In the genomic region with DNA sequence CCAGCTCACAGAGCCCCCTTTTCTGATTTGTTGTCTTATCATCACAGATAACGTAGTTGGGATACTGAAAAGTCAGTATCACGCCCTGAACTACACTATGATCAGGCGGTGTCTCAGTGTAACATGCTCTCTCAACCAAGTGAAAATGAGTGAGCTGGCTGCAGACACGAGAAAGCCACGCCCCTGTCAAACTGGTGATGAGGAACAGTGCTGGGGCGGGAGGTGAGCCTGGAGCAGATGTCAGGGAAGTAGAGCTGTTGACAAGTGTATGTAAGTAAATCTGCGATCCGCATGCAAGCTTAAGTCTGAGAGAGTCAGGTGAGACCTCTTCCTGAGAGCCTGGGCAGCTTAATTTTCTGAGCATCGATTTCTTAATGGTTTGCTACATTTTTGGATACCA, we compare ENCODE assay signal across 22 mouse cellular contexts.
A peak's percentile ranks its signal among the peaks of the same experiment; 100 is the strongest.
DNase-seq lines count a peak whose midpoint lies in the region; ATAC-seq lines count a peak whose summit lies in the region.
"Had no signal": no experiment of that assay in that cellular context is flagged by ENCODE, and none has a peak within 500 bp of the region (broad histone marks: within the 10 kb centered on the region; RNA-seq: fewer than 3 reads in every experiment).

No protein-coding gene starts in this region.

- H3K36me3 ChIP-seq in heart, embryonic 11.5 days (ENCODE audit: control insufficient read depth, insufficient read depth, low read length) = no peaks in the 10 kb centered on the region
- H3K36me3 ChIP-seq in forebrain, embryonic 13.5 days (ENCODE audit: poor library complexity, severe bottlenecking) = no peaks in the 10 kb centered on the region
- H3K36me3 ChIP-seq: embryonic facial prominence, embryonic 15.5 days; forebrain, embryonic 10.5 days; forebrain, embryonic 15.5 days; heart, embryonic 10.5 days; hindbrain, embryonic 15.5 days had no signal

- 0 out of 2 replicates have a peak overlapping the region, but pooled peaks have one; percentile 7 for H3K4me2 ChIP-seq in heart, embryonic 11.5 days
- no peak overlapping the region for H3K4me2 ChIP-seq in forebrain, embryonic 13.5 days
- H3K4me2 ChIP-seq: embryonic facial prominence, embryonic 15.5 days; forebrain, embryonic 15.5 days; hindbrain, embryonic 15.5 days had no signal

- H3K9ac ChIP-seq in heart, embryonic 11.5 days (ENCODE audit: low read depth, low read length) = no peak overlapping the region
- H3K9ac ChIP-seq in forebrain, embryonic 13.5 days = no peak overlapping the region
- H3K9ac ChIP-seq: embryonic facial prominence, embryonic 15.5 days; forebrain, embryonic 15.5 days; hindbrain, embryonic 15.5 days had no signal

- peak; percentile 34 for DNase-seq in embryo, embryonic 10 days (ENCODE audit: low spot score)
- no peak for DNase-seq in embryo, embryonic 10.5 days (ENCODE audit: low spot score)
- DNase-seq in heart, postnatal 10 days = no peak
- DNase-seq in kidney, postnatal 10 days = peak; percentile 16
- no peak for DNase-seq in kidney, adult 18-20 months
- peak; percentile 36 for DNase-seq in yolk sac, embryonic 10.5 days (ENCODE audit: low spot score)
- DNase-seq: adrenal gland, postnatal 10 days; cerebellum, adult 11 months; cerebellum, adult 8-10 months; cerebellum, postnatal 36 days; gastrocnemius, postnatal 36 days; heart, adult 18-20 months; heart, postnatal 36 days had no signal

- peaks cover 6% of the 10 kb centered on the region; the same call in 1 of the 2 replicates for H3K4me1 ChIP-seq in heart, embryonic 11.5 days (ENCODE audit: control insufficient read depth, insufficient read depth, low read length)
- no peaks in the 10 kb centered on the region for H3K4me1 ChIP-seq in forebrain, embryonic 13.5 days
- H3K4me1 ChIP-seq: embryonic facial prominence, embryonic 15.5 days; forebrain, embryonic 10.5 days; forebrain, embryonic 15.5 days had no signal

- 24% methylated on average over 9 of the region's 9 CpGs for WGBS in heart, embryonic 11.5 days (ENCODE audit: insufficient replicate concordance)
- 74% methylated on average over 9 of the region's 9 CpGs for WGBS in forebrain, embryonic 13.5 days

- H3K27me3 ChIP-seq in heart, embryonic 11.5 days (ENCODE audit: control insufficient read depth, insufficient read depth, low read length) = no peaks in the 10 kb centered on the region; the same call in 1 of the 2 replicates
- H3K27me3 ChIP-seq in forebrain, embryonic 13.5 days = no peaks in the 10 kb centered on the region
- H3K27me3 ChIP-seq: embryonic facial prominence, embryonic 15.5 days; forebrain, embryonic 15.5 days; hindbrain, embryonic 15.5 days had no signal

- no peaks in the 10 kb centered on the region for H3K9me3 ChIP-seq in heart, embryonic 11.5 days (replicated peaks; ENCODE audit: control insufficient read depth, low read length)
- H3K9me3 ChIP-seq in forebrain, embryonic 13.5 days (replicated peaks) = no peaks in the 10 kb centered on the region
- H3K9me3 ChIP-seq: embryonic facial prominence, embryonic 15.5 days; forebrain, embryonic 10.5 days; forebrain, embryonic 15.5 days; heart, embryonic 10.5 days; hindbrain, embryonic 15.5 days had no signal

- intact Hi-C loops in heart, postnatal 10 days (cut with DNase I) = no loop called here

- no peak overlapping the region for H3K27ac ChIP-seq in heart, embryonic 11.5 days (ENCODE audit: low read depth, low read length)
- H3K27ac ChIP-seq in forebrain, embryonic 13.5 days = no peak overlapping the region
- H3K27ac ChIP-seq: embryonic facial prominence, embryonic 15.5 days; forebrain, embryonic 10.5 days; forebrain, embryonic 15.5 days; heart, embryonic 10.5 days; hindbrain, embryonic 15.5 days had no signal

- ATAC-seq in heart, embryonic 11.5 days (replicated peaks; ENCODE audit: insufficient number of reproducible peaks, low FRiP score, low TSS enrichment) = no peak
- no peak for ATAC-seq in forebrain, embryonic 13.5 days
- ATAC-seq: forebrain, embryonic 15.5 days; intestine, embryonic 16.5 days had no signal

- no peak overlapping the region for H3K4me3 ChIP-seq in heart, embryonic 11.5 days (ENCODE audit: low read depth, low read length)
- no peak overlapping the region for H3K4me3 ChIP-seq in forebrain, embryonic 13.5 days
- H3K4me3 ChIP-seq: embryonic facial prominence, embryonic 15.5 days; erythroblast, embryonic 14.5 days; forebrain, embryonic 10.5 days; forebrain, embryonic 15.5 days; heart, embryonic 10.5 days; hindbrain, embryonic 15.5 days had no signal

Comparison
In these comparisons a context has a peak if more than half of its experiments do, and no peak if none do; other contexts are left out.
1. DNase-seq: peak in embryo, embryonic 10 days (single experiment), kidney, postnatal 10 days (single experiment) and yolk sac, embryonic 10.5 days (single experiment); none in embryo, embryonic 10.5 days (single experiment), heart, postnatal 10 days (0 of 2) and kidney, adult 18-20 months (single experiment).